Mouse (Mus musculus) forebrain, embryonic 11.5 days (tissue): ENCODE results near the gene Tm7sf2. TPM values are rescaled to one million over a fixed set of nuclear protein-coding genes. Genes with fewer than 3 reads are reported as not detected.
A peak's percentile ranks its signal among the peaks of the same experiment; 100 is the strongest.
"Not testable (repeated sequence)": the region's sequence is repeated elsewhere in the genome, so short reads cannot be mapped to it uniquely, and the experiment has no call there.

ENCODE experiments used
- ATAC-seq: fragments of 200-750 bp; cut with Nextera tagmentation; replicated peaks from 2 replicates; pipeline ENCODE4 v1.8.0; 2017; ENCODE audit warnings: moderate TSS enrichment; ENCODE audit not compliant: low FRiP score
- DNase-seq: peaks from one replicate; pipeline ENCODE4 v3.0.0-alpha.2; 2017; ENCODE audit warnings: low spot score
- H3K27ac ChIP-seq: fragments of 300-500 bp; sonication (generic); 2 replicates; pipeline ENCODE4 v1.5.1; 2014; ENCODE audit warnings: low read depth, low read length
- H3K27me3 ChIP-seq: fragments of 300-500 bp; sonication (generic); 2 replicates; pipeline ENCODE4 v1.6.1; 2014; ENCODE audit warnings: mild to moderate bottlenecking, low read length, mixed read lengths; ENCODE audit not compliant: control insufficient read depth, insufficient read depth
- H3K36me3 ChIP-seq: fragments of 300-500 bp; sonication (generic); 2 replicates; pipeline ENCODE4 v1.6.1; 2014; ENCODE audit warnings: mild to moderate bottlenecking, low read length, moderate library complexity, mixed read lengths; ENCODE audit not compliant: control insufficient read depth, insufficient read depth
- H3K4me1 ChIP-seq: fragments of 300-500 bp; sonication (generic); replicated peaks from 2 replicates; pipeline ENCODE4 v1.6.1; 2014; ENCODE audit warnings: low read length, mixed read lengths; ENCODE audit not compliant: control insufficient read depth, insufficient read depth
- H3K4me2 ChIP-seq: fragments of 300-500 bp; sonication (generic); 2 replicates; pipeline ENCODE4 v1.6.1; 2014; ENCODE audit warnings: low read depth, mild to moderate bottlenecking, low read length, moderate library complexity, mixed read lengths; ENCODE audit not compliant: severe bottlenecking
- H3K4me3 ChIP-seq: fragments of 300-500 bp; sonication (generic); 2 replicates; pipeline ENCODE4 v1.5.1; 2014; ENCODE audit warnings: low read depth, low read length
- H3K9ac ChIP-seq: fragments of 300-500 bp; sonication (generic); 2 replicates; pipeline ENCODE4 v1.6.1; 2014; ENCODE audit warnings: low read length
- H3K9me3 ChIP-seq: fragments of 300-500 bp; sonication (generic); 2 replicates; pipeline ENCODE4 v1.6.1; 2016; ENCODE audit warnings: low read length, mixed read lengths; ENCODE audit not compliant: control insufficient read depth
- WGBS: fragments of 180-500 bp; shearing (Covaris S2); extraction: QIAGEN DNeasy Blood & Tissue Kit; methylation state at CpG from one replicate; pipeline ENCODE4 v1.1.7; 2014; 5-methylcytosine and 5-hydroxymethylcytosine counted together
- polyA plus RNA-seq: library from polyadenylated mRNA; unstranded; fragments of >200 nt; fragmentation: Nextera tagmentation; extraction: Ambion mirVana; gene quantifications from 2 replicates; pipeline ENCODE4 v1.2.1, GENCODE M21; 2014

Tm7sf2 gene
- polyA plus RNA-seq, 1 experiment from 2014 or later = 31.7 TPM

GRCm38 (mm10) chr19:6052516-6052915 is 15.7 kb downstream of the Tm7sf2 start:
- Histone ChIP-seq H3K4me2 (no peak overlapping the region), H3K9me3 (no peaks in the 10 kb centered on the region), H3K27me3 (no peaks in the 10 kb centered on the region), H3K36me3 (peaks cover 34% of the 10 kb centered on the region), H3K9ac (no peak overlapping the region), H3K4me1 (peaks cover 12% of the 10 kb centered on the region), H3K27ac (no peak overlapping the region), H3K4me3 (no peak overlapping the region)
- ATAC-seq (no peak), DNase-seq (peak; percentile 43)
- WGBS = 84% methylated on average over 7 of the region's 7 CpGs

GRCm38 (mm10) chr19:6048681-6049410 is 19.3 kb downstream of the Tm7sf2 start:
- Histone ChIP-seq H3K4me1 (peaks cover 12% of the 10 kb centered on the region), H3K4me2 (no peak overlapping the region), H3K27me3 (no peaks in the 10 kb centered on the region), H3K27ac (no peak overlapping the region), H3K36me3 (peaks cover 28% of the 10 kb centered on the region), H3K9me3 (no peaks in the 10 kb centered on the region), H3K4me3 (no peak overlapping the region), H3K9ac (no peak overlapping the region; the same call in 1 of the 2 replicates)
- 85% methylated on average over 11 of the region's 11 CpGs for WGBS
- no peak for ATAC-seq
- DNase-seq = no peak

- Histone ChIP-seq H3K4me3 (peak overlapping the region; percentile 88), H3K4me2 (peak overlapping the region; percentile 95), H3K27me3 (no peaks in the 10 kb centered on the region), H3K9me3 (no peaks in the 10 kb centered on the region), H3K27ac (no peak overlapping the region), H3K9ac (peak overlapping the region; percentile 96), H3K4me1 (peaks cover 12% of the 10 kb centered on the region), H3K36me3 (peaks cover 21% of the 10 kb centered on the region)
- 89% methylated on average over 8 of the region's 8 CpGs for WGBS
- ATAC-seq (no peak), DNase-seq (no peak)
Observed at GRCm38 (mm10) chr19:6047899-6048166, 20.3 kb downstream of the Tm7sf2 start.

GRCm38 (mm10) chr19:6047154-6047898 is 20.8 kb downstream of the Tm7sf2 start:
- WGBS = 3% methylated on average over 44 of the region's 44 CpGs
- DNase-seq = no peak

DNA sequence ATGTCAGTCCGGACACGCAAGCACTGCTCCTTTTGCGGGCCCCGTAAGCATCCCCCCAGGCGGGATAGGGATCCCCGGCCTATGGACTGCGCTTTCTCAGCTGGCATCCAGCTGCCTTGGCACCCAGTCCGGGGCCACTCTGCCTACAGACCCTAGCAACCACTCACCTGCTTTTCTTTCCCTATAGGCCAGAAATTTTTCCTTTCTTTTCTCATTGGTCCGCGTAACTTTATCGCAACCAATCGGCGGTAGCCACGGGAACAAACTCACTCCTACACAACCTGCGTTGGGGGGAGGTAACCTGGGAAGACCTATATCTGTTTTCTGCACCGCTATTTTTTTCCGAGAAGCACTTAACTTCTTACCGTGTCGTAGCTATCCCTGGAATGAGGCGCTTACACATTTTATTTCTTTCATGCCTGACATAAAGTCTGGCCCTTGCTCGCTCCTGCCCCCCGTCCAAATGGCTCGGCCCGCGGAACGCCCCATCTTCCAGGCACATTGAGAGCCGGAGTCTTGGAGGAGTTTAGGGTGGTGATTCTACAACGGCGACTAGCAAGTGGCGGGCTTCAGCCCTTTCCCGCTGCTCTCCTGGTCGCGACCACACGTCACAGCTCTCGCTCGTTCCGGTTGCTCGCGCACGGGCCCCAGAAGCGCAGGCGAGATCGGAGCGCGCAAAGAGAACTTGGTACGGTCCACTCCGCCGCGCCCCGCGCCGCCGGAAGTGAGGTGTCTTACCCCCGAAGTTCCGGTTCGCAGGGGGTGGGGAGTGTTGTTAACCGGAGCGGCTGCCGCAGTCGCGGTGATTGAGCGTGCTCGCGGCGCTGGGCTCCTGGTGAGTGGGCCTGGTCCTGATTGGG is 21.6 kb downstream of the Tm7sf2 start, which contains the start of gene Syvn1:
TSS of gene Syvn1 (plus strand) at position 283 of the 860 bp plus-strand sequence.
- Histone ChIP-seq H3K27me3 (no peaks in the 10 kb centered on the region), H3K36me3 (peaks cover 17% of the 10 kb centered on the region), H3K9ac (peak within 1 kb of the TSS; percentile 96), H3K4me2 (peak within 1 kb of the TSS; percentile 95), H3K4me3 (peak within 1 kb of the TSS; percentile 88), H3K4me1 (peaks cover 12% of the 10 kb centered on the region), H3K27ac (peak within 1 kb of the TSS; percentile 98), H3K9me3 (no peaks in the 10 kb centered on the region)
- DNase-seq = peak; percentile 94
- WGBS = under 1% methylated on average over 65 of the region's 65 CpGs
- ATAC-seq = peak; percentile 92

More at GRCm38 (mm10) chr19:6047154-6047898, 20.8 kb downstream of the Tm7sf2 start:
- Histone ChIP-seq H3K4me1 (peaks cover 12% of the 10 kb centered on the region), H3K4me3 (peak overlapping the region; percentile 88), H3K27me3 (no peaks in the 10 kb centered on the region), H3K4me2 (peak overlapping the region; percentile 95), H3K27ac (peak overlapping the region; percentile 98), H3K9ac (peak overlapping the region; percentile 96), H3K9me3 (no peaks in the 10 kb centered on the region), H3K36me3 (peaks cover 18% of the 10 kb centered on the region)
- peak; percentile 10 for ATAC-seq

DNA sequence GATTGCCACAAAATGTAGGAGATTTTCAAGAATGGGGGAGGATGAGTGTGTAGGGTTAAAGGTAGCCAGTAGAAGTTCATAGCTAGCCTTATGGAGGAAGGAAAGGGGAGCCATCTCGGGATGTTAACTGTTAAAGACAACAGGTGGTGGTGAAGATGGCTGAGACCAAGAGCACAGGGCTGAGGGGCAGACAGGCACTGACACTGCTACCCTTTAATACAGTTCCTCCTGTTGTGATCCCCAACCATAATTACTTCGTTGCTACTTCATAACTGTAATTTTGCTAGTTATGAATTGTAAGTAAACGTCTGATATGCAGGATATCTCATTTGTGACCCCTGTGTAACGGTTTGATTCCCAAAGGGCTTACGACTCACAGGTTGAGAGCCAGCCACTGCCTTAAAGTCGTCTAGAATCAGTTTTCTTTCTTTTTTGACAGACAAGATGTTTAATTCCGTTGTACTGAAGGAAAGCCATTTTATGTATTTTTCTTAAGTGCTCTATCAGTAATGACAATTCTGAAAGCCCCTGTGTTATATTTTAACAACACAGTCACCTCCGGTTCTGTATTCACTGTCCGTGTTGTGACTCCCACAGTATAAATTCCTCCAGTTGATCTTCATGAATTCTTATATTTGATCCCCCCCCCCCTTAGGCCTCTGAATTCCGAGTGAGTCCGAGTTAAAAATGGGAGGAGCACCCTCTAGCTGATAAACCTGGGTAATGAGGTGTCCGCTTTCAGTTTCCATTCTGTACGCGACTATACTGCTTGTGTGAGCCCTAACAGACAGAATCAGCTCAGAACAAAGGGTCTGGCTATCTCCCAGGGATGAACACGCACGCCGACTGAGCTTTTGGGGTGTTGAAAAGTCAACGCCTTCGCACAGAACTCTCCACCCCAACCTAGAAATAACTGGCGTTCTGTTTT is 22.5 kb downstream of the Tm7sf2 start:
- Histone ChIP-seq H3K9ac (peak overlapping the region; percentile 96), H3K4me2 (peak overlapping the region; percentile 95), H3K4me1 (peaks cover 12% of the 10 kb centered on the region), H3K4me3 (peak overlapping the region; percentile 88), H3K36me3 (peaks cover 12% of the 10 kb centered on the region; the same call in 1 of the 2 replicates), H3K27me3 (no peaks in the 10 kb centered on the region), H3K9me3 (no peaks in the 10 kb centered on the region), H3K27ac (peak overlapping the region; percentile 98)
- DNase-seq (no peak), ATAC-seq (peak; percentile 49)
- 24% methylated on average over 20 of the region's 20 CpGs for WGBS

DNA sequence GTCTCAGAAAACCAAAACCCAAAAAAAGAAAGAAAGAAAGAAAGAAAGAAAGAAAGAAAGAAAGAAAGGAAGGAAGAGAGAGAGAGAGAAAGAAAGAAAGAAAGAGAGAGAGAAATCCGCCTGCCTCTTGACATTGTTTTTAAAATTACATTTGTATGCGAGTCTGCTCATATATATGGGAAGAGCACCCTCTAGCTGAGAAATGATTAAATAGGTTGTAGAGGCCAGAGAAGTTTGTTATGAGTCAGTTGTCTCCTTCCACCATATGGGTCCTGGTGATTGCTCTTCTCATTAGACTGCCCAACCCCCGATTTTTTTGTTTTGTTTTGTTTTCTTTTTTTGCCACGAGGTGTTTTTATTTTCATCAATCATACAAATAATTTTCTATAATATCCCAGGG is 24.1 kb downstream of the Tm7sf2 start:
- DNase-seq = not testable (repeated sequence)
- WGBS = 75% methylated on average over 4 of the region's 4 CpGs

More for the DNA sequence above, 24.1 kb downstream of the Tm7sf2 start:
- not testable (repeated sequence) for H3K9ac ChIP-seq, H3K27me3 ChIP-seq, H3K4me2 ChIP-seq, H3K4me3 ChIP-seq, H3K36me3 ChIP-seq, ATAC-seq, H3K9me3 ChIP-seq, H3K27ac ChIP-seq
- peaks cover 12% of the 10 kb centered on the region for H3K4me1 ChIP-seq
